Mouse (Mus musculus): ENCODE data around the gene Tspan9. TPM values are rescaled to one million over a fixed set of nuclear protein-coding genes. Genes with fewer than 3 reads are reported as not detected.

Gene Tspan9
- polyA plus RNA-seq, 1 experiment from 2014 or later, result 29.3 TPM

- H3K36me3 ChIP-seq, result no peaks in the 10 kb centered on the region
- no peaks in the 10 kb centered on the region for H3K9me3 ChIP-seq
- no peak for ATAC-seq
- WGBS, result 78% methylated on average over 2 of the region's 2 CpGs
- no peak overlapping the region for H3K4me3 ChIP-seq (replicated peaks)
- H3K9ac ChIP-seq (replicated peaks), result no peak overlapping the region
- no peaks in the 10 kb centered on the region for H3K27me3 ChIP-seq
- H3K27ac ChIP-seq, result no peak overlapping the region
- no peak overlapping the region for H3K4me2 ChIP-seq (replicated peaks)
- no peaks in the 10 kb centered on the region for H3K4me1 ChIP-seq (replicated peaks)
These were observed 12.5 kb upstream of the Tspan9 start for GRCm38 (mm10) chr6:128155935-128156334.

- Histone ChIP-seq H3K9ac (replicated peaks) (no peak overlapping the region), H3K36me3 (no peaks in the 10 kb centered on the region), H3K27ac (no peak overlapping the region), H3K9me3 (no peaks in the 10 kb centered on the region), H3K4me3 (replicated peaks) (no peak overlapping the region), H3K4me2 (replicated peaks) (no peak overlapping the region), H3K4me1 (replicated peaks) (peaks cover 21% of the 10 kb centered on the region), H3K27me3 (peaks cover 6% of the 10 kb centered on the region)
- no peak for ATAC-seq
- 64% methylated on average over 6 of the region's 6 CpGs for WGBS
These were observed 2.4 kb upstream of the Tspan9 start for GRCm38 (mm10) chr6:128145765-128146164.

GRCm38 (mm10) chr6:128142369-128143278 is 770 bp downstream of the Tspan9 start:
- Histone ChIP-seq H3K36me3 (no peaks in the 10 kb centered on the region), H3K4me3 (replicated peaks) (peak overlapping the region; percentile 62), H3K9me3 (no peaks in the 10 kb centered on the region), H3K27ac (no peak overlapping the region), H3K4me1 (replicated peaks) (peaks cover 21% of the 10 kb centered on the region), H3K9ac (replicated peaks) (peak overlapping the region; percentile 72), H3K4me2 (replicated peaks) (peak overlapping the region; percentile 76), H3K27me3 (peaks cover 11% of the 10 kb centered on the region)
- ATAC-seq, result peak; percentile 74
- 3% methylated on average over 20 of the region's 20 CpGs for WGBS

- Histone ChIP-seq H3K9me3 (no peaks in the 10 kb centered on the region), H3K4me2 (replicated peaks) (no peak overlapping the region), H3K4me3 (replicated peaks) (no peak overlapping the region), H3K27me3 (peaks cover 11% of the 10 kb centered on the region), H3K27ac (no peak overlapping the region), H3K36me3 (no peaks in the 10 kb centered on the region), H3K4me1 (replicated peaks) (peaks cover 22% of the 10 kb centered on the region), H3K9ac (replicated peaks) (no peak overlapping the region)
- WGBS, result 71% methylated on average over 6 of the region's 6 CpGs
- ATAC-seq, result no peak
These were observed 2.7 kb downstream of the Tspan9 start for GRCm38 (mm10) chr6:128140724-128141123.

- H3K27ac ChIP-seq, result no peak overlapping the region
- 93% methylated on average over 4 of the region's 4 CpGs for WGBS
- H3K9me3 ChIP-seq, result no peaks in the 10 kb centered on the region
- peaks cover 14% of the 10 kb centered on the region for H3K4me1 ChIP-seq (replicated peaks)
- H3K9ac ChIP-seq (replicated peaks), result no peak overlapping the region
- H3K27me3 ChIP-seq, result 0 out of 2 replicates have a peak, but pooled peaks cover 5% of the 10 kb centered on the region
- no peaks in the 10 kb centered on the region for H3K36me3 ChIP-seq
- H3K4me2 ChIP-seq (replicated peaks), result no peak overlapping the region
- H3K4me3 ChIP-seq (replicated peaks), result no peak overlapping the region
- ATAC-seq, result no peak
These were observed 5.5 kb downstream of the Tspan9 start for GRCm38 (mm10) chr6:128137855-128138254.

GRCm38 (mm10) chr6:128136654-128137053 is 6.7 kb downstream of the Tspan9 start:
- no peak for ATAC-seq
- 0 out of 2 replicates have a peak, but pooled peaks cover 5% of the 10 kb centered on the region for H3K27me3 ChIP-seq
- H3K4me1 ChIP-seq (replicated peaks), result peaks cover 7% of the 10 kb centered on the region
- no peak overlapping the region for H3K9ac ChIP-seq (replicated peaks)
- H3K4me2 ChIP-seq (replicated peaks), result no peak overlapping the region
- no peaks in the 10 kb centered on the region for H3K36me3 ChIP-seq
- 89% methylated on average over 3 of the region's 3 CpGs for WGBS
- H3K4me3 ChIP-seq (replicated peaks), result no peak overlapping the region
- H3K27ac ChIP-seq, result no peak overlapping the region
- H3K9me3 ChIP-seq, result no peaks in the 10 kb centered on the region

- H3K27me3 ChIP-seq, result 0 out of 2 replicates have a peak, but pooled peaks cover 2% of the 10 kb centered on the region
- no peak overlapping the region for H3K4me2 ChIP-seq (replicated peaks)
- H3K9ac ChIP-seq (replicated peaks), result no peak overlapping the region
- H3K27ac ChIP-seq, result no peak overlapping the region
- no peaks in the 10 kb centered on the region for H3K9me3 ChIP-seq
- no peak for ATAC-seq
- peaks cover 15% of the 10 kb centered on the region for H3K4me1 ChIP-seq (replicated peaks)
- no peak overlapping the region for H3K4me3 ChIP-seq (replicated peaks)
- H3K36me3 ChIP-seq, result no peaks in the 10 kb centered on the region
- WGBS, result 44% methylated on average over 5 of the region's 5 CpGs
These were observed 7.9 kb downstream of the Tspan9 start for GRCm38 (mm10) chr6:128135459-128135858.

GRCm38 (mm10) chr6:128135006-128135405 is 8.4 kb downstream of the Tspan9 start:
- Histone ChIP-seq H3K27me3 (no peaks in the 10 kb centered on the region), H3K36me3 (no peaks in the 10 kb centered on the region), H3K27ac (no peak overlapping the region), H3K9me3 (no peaks in the 10 kb centered on the region), H3K9ac (replicated peaks) (no peak overlapping the region), H3K4me2 (replicated peaks) (no peak overlapping the region), H3K4me3 (replicated peaks) (no peak overlapping the region), H3K4me1 (replicated peaks) (peaks cover 18% of the 10 kb centered on the region)
- WGBS, result 83% methylated on average over 5 of the region's 5 CpGs
- no peak for ATAC-seq

- H3K9me3 ChIP-seq, result no peaks in the 10 kb centered on the region
- 31% methylated on average over 8 of the region's 8 CpGs for WGBS
- H3K4me1 ChIP-seq (replicated peaks), result peaks cover 23% of the 10 kb centered on the region
- H3K27me3 ChIP-seq, result no peaks in the 10 kb centered on the region
- H3K9ac ChIP-seq (replicated peaks), result no peak overlapping the region
- no peak for ATAC-seq
- H3K36me3 ChIP-seq, result no peaks in the 10 kb centered on the region
- no peak overlapping the region for H3K27ac ChIP-seq
- H3K4me3 ChIP-seq (replicated peaks), result no peak overlapping the region
- H3K4me2 ChIP-seq (replicated peaks), result no peak overlapping the region
These were observed 9.0 kb downstream of the Tspan9 start for GRCm38 (mm10) chr6:128134196-128134924.

GRCm38 (mm10) chr6:128133679-128134191 is 9.7 kb downstream of the Tspan9 start:
- no peak overlapping the region for H3K4me2 ChIP-seq (replicated peaks)

GRCm38 (mm10) chr6:128132581-128132980 is 10.8 kb downstream of the Tspan9 start:
- Histone ChIP-seq H3K4me3 (replicated peaks) (no peak overlapping the region), H3K27me3 (no peaks in the 10 kb centered on the region), H3K9me3 (no peaks in the 10 kb centered on the region), H3K36me3 (no peaks in the 10 kb centered on the region), H3K4me2 (replicated peaks) (no peak overlapping the region), H3K27ac (0 out of 2 replicates have a peak overlapping the region, but pooled peaks have one; percentile 35), H3K4me1 (replicated peaks) (peaks cover 32% of the 10 kb centered on the region), H3K9ac (replicated peaks) (no peak overlapping the region)
- no peak for ATAC-seq
- 87% methylated on average over 6 of the region's 6 CpGs for WGBS

More at GRCm38 (mm10) chr6:128133679-128134191, 9.7 kb downstream of the Tspan9 start:
- H3K9me3 ChIP-seq, result no peaks in the 10 kb centered on the region
- no peak for ATAC-seq
- no peaks in the 10 kb centered on the region for H3K36me3 ChIP-seq
- no peak overlapping the region for H3K9ac ChIP-seq (replicated peaks)
- no peaks in the 10 kb centered on the region for H3K27me3 ChIP-seq
- no peak overlapping the region for H3K4me3 ChIP-seq (replicated peaks)
- H3K4me1 ChIP-seq (replicated peaks), result peaks cover 29% of the 10 kb centered on the region
- H3K27ac ChIP-seq, result no peak overlapping the region
- 74% methylated on average over 10 of the region's 10 CpGs for WGBS

- no peak for ATAC-seq
- no peak overlapping the region for H3K27ac ChIP-seq
- WGBS, result 53% methylated on average over 2 of the region's 2 CpGs
These were observed 12.0 kb downstream of the Tspan9 start for GRCm38 (mm10) chr6:128131390-128131789.

More at GRCm38 (mm10) chr6:128131390-128131789, 12.0 kb downstream of the Tspan9 start:
- Histone ChIP-seq H3K9me3 (no peaks in the 10 kb centered on the region), H3K4me1 (replicated peaks) (peaks cover 37% of the 10 kb centered on the region), H3K27me3 (no peaks in the 10 kb centered on the region), H3K4me2 (replicated peaks) (no peak overlapping the region), H3K9ac (replicated peaks) (no peak overlapping the region; the same call in 1 of the 2 replicates), H3K36me3 (no peaks in the 10 kb centered on the region), H3K4me3 (replicated peaks) (no peak overlapping the region)
